Mouse (Mus musculus): ENCODE data around the gene Gm20388. TPM values are rescaled to one million over a fixed set of nuclear protein-coding genes. Genes with fewer than 3 reads are reported as not detected.

The Gm20388 gene
- polyA plus RNA-seq, 1 experiment from 2014 or later = not detected

DNA sequence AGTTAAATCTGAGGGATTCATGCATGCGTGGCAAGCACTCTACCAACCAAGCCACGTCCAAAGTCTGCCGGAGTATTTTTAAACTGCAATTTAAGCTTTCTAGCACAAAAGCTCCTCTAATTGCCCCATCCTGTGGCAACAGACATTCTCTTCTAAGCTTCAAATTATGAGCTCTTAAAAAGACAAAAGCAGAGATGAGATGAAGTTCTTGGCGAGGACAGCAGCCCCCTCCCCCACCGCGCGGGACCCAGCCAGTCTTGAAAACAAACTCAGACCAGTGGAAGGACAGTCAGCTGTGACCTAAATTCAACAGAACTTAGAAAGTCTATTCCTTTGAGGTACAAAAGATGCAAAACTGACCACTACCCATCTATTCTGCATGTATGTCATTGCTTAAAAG is 4480.6 kb downstream of the Gm20388 start:
- no peaks in the 10 kb centered on the region for H3K4me1 ChIP-seq (replicated peaks; ENCODE audit: control insufficient read depth, insufficient read depth, low read length)
- no peaks in the 10 kb centered on the region for H3K9me3 ChIP-seq (ENCODE audit: control insufficient read depth)
- TF ChIP-seq CTCF (IDR thresholded peaks at IDR 0.05; ENCODE audit: low read depth) = no peak
- H3K4me2 ChIP-seq (replicated peaks; ENCODE audit: low read depth) = no peak overlapping the region
- no peak for ATAC-seq
- no peak overlapping the region for H3K27ac ChIP-seq (ENCODE audit: low read depth, low read length)
- no peak overlapping the region for H3K4me3 ChIP-seq (ENCODE audit: low read depth, low read length)
- H3K27me3 ChIP-seq (replicated peaks; ENCODE audit: control insufficient read depth, insufficient read depth, low read length) = no peaks in the 10 kb centered on the region
- 77% methylated on average over 7 of the region's 7 CpGs for WGBS
- no peak overlapping the region for H3K9ac ChIP-seq (ENCODE audit: low read depth, low read length)
- H3K36me3 ChIP-seq (ENCODE audit: control insufficient read depth, insufficient read depth) = no peaks in the 10 kb centered on the region

- Histone ChIP-seq H3K4me3 (ENCODE audit: low read depth, low read length) (no peak overlapping the region), H3K36me3 (ENCODE audit: control insufficient read depth, insufficient read depth) (no peaks in the 10 kb centered on the region), H3K4me2 (replicated peaks; ENCODE audit: low read depth) (no peak overlapping the region), H3K27ac (ENCODE audit: low read depth, low read length) (0 out of 2 replicates have a peak overlapping the region, but pooled peaks have one; percentile 41), H3K9me3 (ENCODE audit: control insufficient read depth) (no peaks in the 10 kb centered on the region), H3K27me3 (replicated peaks; ENCODE audit: control insufficient read depth, insufficient read depth, low read length) (no peaks in the 10 kb centered on the region), H3K9ac (ENCODE audit: low read depth, low read length) (no peak overlapping the region), H3K4me1 (replicated peaks; ENCODE audit: control insufficient read depth, insufficient read depth, low read length) (no peaks in the 10 kb centered on the region)
- no peak for ATAC-seq
- no peak for TF ChIP-seq CTCF (IDR thresholded peaks at IDR 0.05; ENCODE audit: low read depth)
- WGBS = 54% methylated on average over 10 of the region's 10 CpGs
Measured at GRCm38 (mm10) chr8:124392271-124393012, 4481.8 kb downstream of the Gm20388 start.

DNA sequence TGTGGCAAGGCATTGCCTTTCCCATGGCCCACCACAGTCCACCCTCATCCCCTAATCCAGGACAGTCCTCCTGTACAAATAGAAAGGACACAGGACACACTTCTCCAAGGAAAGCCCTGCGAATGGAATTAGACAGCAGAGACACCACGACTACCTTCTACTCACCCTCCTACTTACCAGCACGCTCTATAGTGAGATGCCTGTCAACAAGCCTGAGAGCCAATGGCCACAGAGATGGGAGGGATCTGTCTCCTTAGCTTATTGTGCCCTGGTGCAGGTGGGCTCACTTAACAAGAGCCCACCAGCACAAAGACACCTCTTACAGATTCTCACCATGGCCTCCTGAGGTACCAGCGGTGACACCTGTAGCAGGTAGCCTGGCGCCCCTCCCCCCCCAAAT is 4482.4 kb downstream of the Gm20388 start:
- Histone ChIP-seq H3K27me3 (replicated peaks; ENCODE audit: control insufficient read depth, insufficient read depth, low read length) (no peaks in the 10 kb centered on the region), H3K4me2 (replicated peaks; ENCODE audit: low read depth) (no peak overlapping the region), H3K27ac (ENCODE audit: low read depth, low read length) (peak overlapping the region; percentile 41; the same call in 1 of the 2 replicates), H3K9ac (ENCODE audit: low read depth, low read length) (no peak overlapping the region), H3K4me1 (replicated peaks; ENCODE audit: control insufficient read depth, insufficient read depth, low read length) (no peaks in the 10 kb centered on the region), H3K4me3 (ENCODE audit: low read depth, low read length) (no peak overlapping the region), H3K36me3 (ENCODE audit: control insufficient read depth, insufficient read depth) (no peaks in the 10 kb centered on the region), H3K9me3 (ENCODE audit: control insufficient read depth) (no peaks in the 10 kb centered on the region)
- no peak for TF ChIP-seq CTCF (IDR thresholded peaks at IDR 0.05; ENCODE audit: low read depth)
- ATAC-seq = no peak
- 71% methylated on average over 5 of the region's 5 CpGs for WGBS

DNA sequence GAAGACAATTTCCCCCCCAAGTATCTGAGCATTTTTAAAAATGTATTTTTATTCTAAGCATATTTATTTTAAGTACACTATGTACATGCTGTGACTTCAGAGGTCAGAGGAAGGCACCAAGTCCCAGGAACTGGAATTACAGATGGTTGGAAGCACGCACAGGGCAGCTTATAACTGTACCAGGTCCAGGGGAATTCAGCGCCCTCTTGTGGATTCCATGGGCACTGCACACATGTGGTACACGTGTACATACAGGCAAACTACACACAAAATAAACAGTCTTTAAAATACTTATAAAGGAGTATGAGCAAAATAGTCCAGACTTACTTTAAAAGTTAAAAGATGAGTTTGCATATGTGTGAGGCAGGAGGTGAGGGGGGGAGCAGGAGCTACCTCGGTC is 4483.3 kb downstream of the Gm20388 start:
- Histone ChIP-seq H3K4me2 (replicated peaks; ENCODE audit: low read depth) (no peak overlapping the region), H3K4me1 (replicated peaks; ENCODE audit: control insufficient read depth, insufficient read depth, low read length) (no peaks in the 10 kb centered on the region), H3K27ac (ENCODE audit: low read depth, low read length) (no peak overlapping the region), H3K9ac (ENCODE audit: low read depth, low read length) (no peak overlapping the region), H3K9me3 (ENCODE audit: control insufficient read depth) (no peaks in the 10 kb centered on the region), H3K27me3 (replicated peaks; ENCODE audit: control insufficient read depth, insufficient read depth, low read length) (no peaks in the 10 kb centered on the region), H3K4me3 (ENCODE audit: low read depth, low read length) (no peak overlapping the region), H3K36me3 (ENCODE audit: control insufficient read depth, insufficient read depth) (no peaks in the 10 kb centered on the region)
- no peak for ATAC-seq
- peak; percentile 52 for TF ChIP-seq CTCF (IDR thresholded peaks at IDR 0.05; ENCODE audit: low read depth)
- 83% methylated on average over 4 of the region's 4 CpGs for WGBS

DNA sequence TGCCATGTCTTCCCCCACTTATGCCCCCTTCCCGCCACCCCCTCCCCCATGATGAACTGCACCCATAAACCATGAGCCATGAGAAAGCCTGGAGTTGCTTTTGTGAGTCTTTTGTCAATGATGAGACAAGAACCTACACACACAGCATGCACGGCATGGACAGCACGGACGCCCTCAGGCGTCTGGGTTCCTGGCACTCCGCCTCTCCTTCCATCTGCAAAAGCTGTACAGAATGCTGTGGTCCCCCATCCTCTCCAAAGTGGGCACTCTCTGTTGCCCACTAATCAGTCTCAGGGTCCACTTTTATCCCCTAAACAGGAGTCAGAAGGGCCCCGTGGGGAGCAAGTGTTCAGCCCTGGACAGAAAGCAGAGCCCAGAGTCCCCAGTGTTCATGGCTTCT is 4484.3 kb downstream of the Gm20388 start:
- no peak for ATAC-seq
- TF ChIP-seq CTCF (IDR thresholded peaks at IDR 0.05; ENCODE audit: low read depth) = no peak
- Histone ChIP-seq H3K4me2 (replicated peaks; ENCODE audit: low read depth) (no peak overlapping the region; the same call in 1 of the 2 replicates), H3K9ac (ENCODE audit: low read depth, low read length) (no peak overlapping the region), H3K4me1 (replicated peaks; ENCODE audit: control insufficient read depth, insufficient read depth, low read length) (no peaks in the 10 kb centered on the region), H3K27me3 (replicated peaks; ENCODE audit: control insufficient read depth, insufficient read depth, low read length) (no peaks in the 10 kb centered on the region), H3K4me3 (ENCODE audit: low read depth, low read length) (no peak overlapping the region), H3K9me3 (ENCODE audit: control insufficient read depth) (no peaks in the 10 kb centered on the region), H3K27ac (ENCODE audit: low read depth, low read length) (no peak overlapping the region), H3K36me3 (ENCODE audit: control insufficient read depth, insufficient read depth) (no peaks in the 10 kb centered on the region)
- WGBS = 50% methylated on average over 7 of the region's 7 CpGs

MicroRNAs encoded within 50 kb of the gene (microRNA counts, 519-probe panel; counts per million panel counts)
- microRNA mmu-miR-1967 = not detected

Small RNA genes within 50 kb of the gene (microRNA-seq; reads per million reads assigned to microRNA genes)
- gene Gm22715 (not detected), gene Gm24366 (not detected), gene Gm27530 (not detected), gene Mir1967 (not detected), gene Mir6396 (not detected), gene Mir7079 (not detected), gene Mir7080 (not detected), gene Mir7237 (not detected), gene Mir7687 (not detected)

Other genes with a start within 250 kb of the Gm20388 start
- gene Wfdc1, start 244.5 kb upstream of the Gm20388 start, polyA plus RNA-seq (2015; fragmentation: Nextera tagmentation; extraction: Ambion mirVana) = 15.5 and 15.6 TPM in 2 replicates
- gene Atp2c2, start 210.8 kb upstream of the Gm20388 start, polyA plus RNA-seq (2015; fragmentation: Nextera tagmentation; extraction: Ambion mirVana) = 2.3 and 2.4 TPM in 2 replicates
- 7.7 and 8.4 TPM in 2 replicates for gene Tldc1, start 132.4 kb upstream of the Gm20388 start, polyA plus RNA-seq (2015; fragmentation: Nextera tagmentation; extraction: Ambion mirVana)
- 166 and 169 TPM in 2 replicates for gene Cotl1, start 70.3 kb upstream of the Gm20388 start, polyA plus RNA-seq (2015; fragmentation: Nextera tagmentation; extraction: Ambion mirVana)
- gene Klhl36, start 48.6 kb upstream of the Gm20388 start, polyA plus RNA-seq (2015; fragmentation: Nextera tagmentation; extraction: Ambion mirVana) = 7.3 and 7.4 TPM in 2 replicates
- gene Usp10, start 481 bp upstream of the Gm20388 start, polyA plus RNA-seq (2015; fragmentation: Nextera tagmentation; extraction: Ambion mirVana) = 37.1 and 41.2 TPM in 2 replicates
- gene Crispld2, start 81.6 kb downstream of the Gm20388 start, polyA plus RNA-seq (2015; fragmentation: Nextera tagmentation; extraction: Ambion mirVana) = 9.1 and 9.2 TPM in 2 replicates
- gene Zdhhc7, start 190.6 kb downstream of the Gm20388 start, polyA plus RNA-seq (2015; fragmentation: Nextera tagmentation; extraction: Ambion mirVana) = 39.4 and 44.9 TPM in 2 replicates
- 6.0 and 7.1 TPM in 2 replicates for gene 6430548M08Rik, start 203.3 kb downstream of the Gm20388 start, polyA plus RNA-seq (2015; fragmentation: Nextera tagmentation; extraction: Ambion mirVana)